ENCODE assay signal across 31 mouse cellular contexts in the genomic region with DNA sequence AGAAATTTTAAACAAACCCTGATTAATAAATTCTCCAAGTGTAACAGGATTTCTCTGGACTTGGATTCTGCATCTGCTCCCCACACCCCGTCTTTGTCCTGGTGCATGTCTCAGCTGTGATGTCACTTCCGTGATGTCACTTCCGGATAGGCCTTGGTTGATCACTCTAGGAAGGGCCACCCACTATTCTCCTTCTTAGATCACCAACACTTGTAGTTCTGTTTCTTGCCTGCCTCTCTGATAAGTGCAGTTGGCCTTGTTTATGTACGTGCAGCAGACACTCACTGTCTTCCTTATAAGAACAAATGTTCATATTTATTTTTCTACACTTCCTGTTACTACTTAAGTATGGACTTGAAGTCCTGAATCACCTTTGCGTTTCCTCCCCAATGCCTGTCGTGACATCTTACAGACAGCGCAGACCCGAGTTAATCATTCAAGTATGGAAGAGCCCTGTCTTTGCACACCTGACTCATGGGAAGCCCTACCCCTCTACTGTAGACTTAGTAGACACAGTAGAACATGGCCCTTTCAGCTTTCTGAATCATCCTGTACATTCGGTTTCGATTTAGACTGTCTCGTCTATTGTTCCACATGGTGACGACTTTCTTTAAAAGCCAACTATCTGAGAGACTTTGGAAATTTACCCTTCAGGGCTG. TPM values are rescaled to one million over a fixed set of nuclear protein-coding genes. Genes with fewer than 3 reads are reported as not detected.
DNase-seq lines count a peak whose midpoint lies in the region; ATAC-seq and TF ChIP-seq lines count a peak whose summit lies in the region.
"Had no signal": no experiment of that assay in that cellular context is flagged by ENCODE, and none has a peak within 500 bp of the region (broad histone marks: within the 10 kb centered on the region; RNA-seq: fewer than 3 reads in every experiment).

No protein-coding gene starts in this region.

- no peak for TF ChIP-seq CTCF in small intestine, adult 2 months (IDR thresholded peaks at IDR 0.05; ENCODE audit: extremely low read depth, insufficient read length, insufficient replicate concordance, low read depth, low read length)

- no peak overlapping the region for H3K9ac ChIP-seq in intestine, embryonic 15.5 days
- H3K9ac ChIP-seq: embryonic facial prominence, embryonic 13.5 days; forebrain, embryonic 12.5 days; heart, embryonic 12.5 days; heart, embryonic 15.5 days; hindbrain, embryonic 14.5 days had no signal

- WGBS in intestine, embryonic 15.5 days = 84% methylated on average over 12 of the region's 12 CpGs
- 45% methylated on average over 12 of the region's 12 CpGs for WGBS in small intestine, adult 2 months

- no peaks in the 10 kb centered on the region for H3K9me3 ChIP-seq in intestine, embryonic 15.5 days
- H3K9me3 ChIP-seq: embryonic facial prominence, embryonic 10.5 days; embryonic facial prominence, embryonic 13.5 days; forebrain, embryonic 12.5 days; heart, embryonic 12.5 days; heart, embryonic 15.5 days had no signal

- no peak for TF ChIP-seq POLR2A in small intestine, adult 2 months (IDR thresholded peaks at IDR 0.05; ENCODE audit: low read depth, low read length)

- DNase-seq in 416B (ENCODE audit: low read depth) = peak; percentile 21
- no peak for DNase-seq in right cerebral cortex, postnatal 10 days (ENCODE audit: low spot score in 2 of 2)
- no peak for DNase-seq in ovary, postnatal 36 days (ENCODE audit: low spot score)
- DNase-seq: adrenal gland, adult 8-10 months; adrenal gland, postnatal 25 days; cerebellum, adult 11-12 months; cerebellum, adult 8-10 months; cerebellum, postnatal 10 days; cerebellum, postnatal 36 days; embryo, embryonic 11 days; gastrocnemius, postnatal 10 days; heart, adult 18-20 months; heart, postnatal 10 days; heart, postnatal 4 days; kidney, adult 11 months had no signal

- no peaks in the 10 kb centered on the region for H3K4me1 ChIP-seq in intestine, embryonic 15.5 days (replicated peaks)
- H3K4me1 ChIP-seq in small intestine, adult 2 months (ENCODE audit: control insufficient read depth, insufficient read depth, insufficient read length, low read length) = peaks cover 15% of the 10 kb centered on the region; the same call in 1 of the 2 replicates
- H3K4me1 ChIP-seq: embryonic facial prominence, embryonic 10.5 days; embryonic facial prominence, embryonic 13.5 days; forebrain, embryonic 12.5 days; heart, embryonic 12.5 days; heart, embryonic 15.5 days had no signal

- no peak overlapping the region for H3K4me3 ChIP-seq in intestine, embryonic 15.5 days (replicated peaks)
- no peak overlapping the region for H3K4me3 ChIP-seq in small intestine, adult 2 months (ENCODE audit: low read depth, low read length)
- H3K4me3 ChIP-seq: embryonic facial prominence, embryonic 10.5 days; embryonic facial prominence, embryonic 13.5 days; erythroblast, embryonic 14.5 days; forebrain, embryonic 12.5 days; heart, embryonic 12.5 days; heart, embryonic 15.5 days had no signal

- peak; percentile 79 for ATAC-seq in intestine, embryonic 15.5 days
- no peak for ATAC-seq in activated CD4-positive, CD25-positive, alpha-beta regulatory T cell, adult 4 months
- ATAC-seq: CD4-positive, CD25-positive, alpha-beta regulatory T cell, adult 4 months; forebrain, embryonic 16.5 days had no signal

- H3K27me3 ChIP-seq in intestine, embryonic 15.5 days (replicated peaks) = no peaks in the 10 kb centered on the region
- no peaks in the 10 kb centered on the region for H3K27me3 ChIP-seq in small intestine, adult 2 months (ENCODE audit: control insufficient read depth, insufficient read depth, low read length)
- H3K27me3 ChIP-seq: heart, embryonic 12.5 days had no signal

- H3K27ac ChIP-seq in intestine, embryonic 15.5 days = no peak overlapping the region
- peak overlapping the region; percentile 92 for H3K27ac ChIP-seq in small intestine, adult 2 months (ENCODE audit: insufficient read depth, low read depth, low read length)
- H3K27ac ChIP-seq: embryonic facial prominence, embryonic 10.5 days; embryonic facial prominence, embryonic 13.5 days; forebrain, embryonic 12.5 days; heart, embryonic 15.5 days; hindbrain, embryonic 14.5 days had no signal

- no peak overlapping the region for H3K4me2 ChIP-seq in intestine, embryonic 15.5 days (replicated peaks)
- H3K4me2 ChIP-seq: embryonic facial prominence, embryonic 13.5 days; forebrain, embryonic 12.5 days; heart, embryonic 12.5 days; heart, embryonic 15.5 days; hindbrain, embryonic 14.5 days had no signal

- H3K36me3 ChIP-seq in intestine, embryonic 15.5 days = no peaks in the 10 kb centered on the region
- H3K36me3 ChIP-seq in small intestine, adult 2 months (ENCODE audit: control insufficient read depth, insufficient read depth, low read length) = peaks cover 9% of the 10 kb centered on the region; the same call in 1 of the 2 replicates
- H3K36me3 ChIP-seq: embryonic facial prominence, embryonic 10.5 days; embryonic facial prominence, embryonic 13.5 days; forebrain, embryonic 12.5 days; heart, embryonic 12.5 days; heart, embryonic 15.5 days had no signal

RNA-seq across cellular contexts. Expression of a gene that starts 4.7 kb away (rescaled TPM):
- 0.78 and 1.2 TPM in 2 replicates for polyA plus RNA-seq in intestine, embryonic 15.5 days (2015; fragmentation: Nextera tagmentation; extraction: Ambion mirVana)
- 23.2 and 42.3 TPM in 2 replicates for polyA plus RNA-seq in small intestine, adult 2 months (2012; rRNA removed)
- polyA plus RNA-seq in activated CD4-positive, CD25-positive, alpha-beta regulatory T cell, adult 4 months (2017; shearing (Covaris generic)) = not detected
- polyA plus RNA-seq: brain, embryonic 14.5 days; C2C12; CD4-positive, CD25-positive, alpha-beta regulatory T cell, adult 4 months; embryonic facial prominence, embryonic 10.5 days; embryonic facial prominence, embryonic 13.5 days; erythroblast, embryonic 14.5 days; forebrain, embryonic 12.5 days; forebrain, embryonic 16.5 days; heart, embryonic 12.5 days; heart, embryonic 15.5 days; hindbrain, embryonic 11.5 days; hindbrain, embryonic 14.5 days had no signal

RNA-seq across cellular contexts. Expression of a gene that starts 12.7 kb away (rescaled TPM):
- polyA plus RNA-seq in intestine, embryonic 15.5 days (2015; fragmentation: Nextera tagmentation; extraction: Ambion mirVana) = 43.1 and 47.6 TPM in 2 replicates
- 31.8 and 57.0 TPM in 2 replicates for polyA plus RNA-seq in small intestine, adult 2 months (2012; rRNA removed)
- polyA plus RNA-seq in activated CD4-positive, CD25-positive, alpha-beta regulatory T cell, adult 4 months (2017; shearing (Covaris generic)) = not detected
- polyA plus RNA-seq: brain, embryonic 14.5 days; C2C12; CD4-positive, CD25-positive, alpha-beta regulatory T cell, adult 4 months; cortical plate, adult 2 months; embryonic facial prominence, embryonic 10.5 days; embryonic facial prominence, embryonic 13.5 days; erythroblast, embryonic 14.5 days; forebrain, embryonic 12.5 days; forebrain, embryonic 16.5 days; heart, embryonic 12.5 days; heart, embryonic 15.5 days; hindbrain, embryonic 11.5 days; hindbrain, embryonic 14.5 days had no signal

RNA-seq across cellular contexts. Expression of a gene that starts 15.9 kb away (rescaled TPM):
- polyA plus RNA-seq in intestine, embryonic 15.5 days (2015; fragmentation: Nextera tagmentation; extraction: Ambion mirVana) = 4.8 and 5.2 TPM in 2 replicates
- 0.09 TPM in 1 of 2 replicates, not detected in the other for polyA plus RNA-seq in small intestine, adult 2 months (2012; rRNA removed)
- polyA plus RNA-seq in activated CD4-positive, CD25-positive, alpha-beta regulatory T cell, adult 4 months (2017; shearing (Covaris generic)) = under 1 TPM in 1 of 2 experiments, not detected in 1; 0.20 TPM
- polyA plus RNA-seq: C2C12; cortical plate, adult 2 months had no signal

RNA-seq across cellular contexts. Expression of a gene that starts 18.3 kb away (rescaled TPM):
- polyA plus RNA-seq in intestine, embryonic 15.5 days (2015; fragmentation: Nextera tagmentation; extraction: Ambion mirVana) = 4.6 and 6.1 TPM in 2 replicates
- polyA plus RNA-seq in small intestine, adult 2 months (2012; rRNA removed) = 25.0 and 39.3 TPM in 2 replicates
- polyA plus RNA-seq in activated CD4-positive, CD25-positive, alpha-beta regulatory T cell, adult 4 months (2017; shearing (Covaris generic)) = not detected
- polyA plus RNA-seq: cortical plate, adult 2 months had no signal

RNA-seq across cellular contexts. Expression of a gene that starts 48.3 kb away (rescaled TPM):
- polyA plus RNA-seq in intestine, embryonic 15.5 days (2015; fragmentation: Nextera tagmentation; extraction: Ambion mirVana) = 38.0 and 41.5 TPM in 2 replicates
- polyA plus RNA-seq in small intestine, adult 2 months (2012; rRNA removed) = 15.5 and 37.3 TPM in 2 replicates
- polyA plus RNA-seq in activated CD4-positive, CD25-positive, alpha-beta regulatory T cell, adult 4 months (2017; shearing (Covaris generic)) = 10 to 100 TPM; 42.4 to 71.8 TPM

Comparison
In these comparisons a context has a peak if more than half of its experiments do, and no peak if none do; other contexts are left out.
1. RNA of a gene that starts 4.7 kb away (polyA plus RNA-seq): 23.2 to 42.3 TPM in small intestine, adult 2 months; 0.78 to 1.2 TPM in intestine, embryonic 15.5 days and not detected in activated CD4-positive, CD25-positive, alpha-beta regulatory T cell, adult 4 months; every median in the first group is over 10 times any median in the second.
2. RNA of a gene that starts 12.7 kb away (polyA plus RNA-seq): 31.8 to 57.0 TPM in small intestine, adult 2 months and 43.1 to 47.6 TPM in intestine, embryonic 15.5 days; not detected in activated CD4-positive, CD25-positive, alpha-beta regulatory T cell, adult 4 months; every median in the first group is over 10 times any median in the second.